Mouse (Mus musculus) lung, embryonic 14.5 days (tissue): ENCODE measurements around the gene Hoxd13. TPM values are rescaled to one million over a fixed set of nuclear protein-coding genes. Genes with fewer than 3 reads are reported as not detected.

Experiments
- ATAC-seq: fragments of 200-750 bp; cut with Nextera tagmentation; 2 replicates; pipeline ENCODE4 v1.8.0; 2017; ENCODE audit warnings: mild to moderate bottlenecking, moderate TSS enrichment, moderate library complexity; ENCODE audit not compliant: insufficient read depth
- DNase-seq: peaks from one replicate; pipeline ENCODE4 v3.0.0-alpha.2; 2015
- H3K27ac ChIP-seq: fragments of 300-500 bp; sonication (generic); 2 replicates; pipeline ENCODE4 v1.5.1; 2014; ENCODE audit warnings: low read depth, mild to moderate bottlenecking, moderate library complexity
- H3K27me3 ChIP-seq: fragments of 300-500 bp; sonication (generic); 2 replicates; pipeline ENCODE4 v1.6.1; 2014; ENCODE audit warnings: low read length, control low read depth; ENCODE audit not compliant: insufficient read depth
- H3K36me3 ChIP-seq: fragments of 300-500 bp; sonication (generic); 2 replicates; pipeline ENCODE4 v1.6.1; 2014; ENCODE audit warnings: control low read depth; ENCODE audit not compliant: insufficient read depth
- H3K4me1 ChIP-seq: fragments of 300-500 bp; sonication (generic); 2 replicates; pipeline ENCODE4 v1.6.1; 2014; ENCODE audit warnings: antibody characterized with exemption, control low read depth; ENCODE audit not compliant: insufficient read depth
- H3K4me2 ChIP-seq: fragments of 300-500 bp; sonication (generic); 2 replicates; pipeline ENCODE4 v1.6.1; 2014; ENCODE audit warnings: mild to moderate bottlenecking
- H3K4me3 ChIP-seq: fragments of 300-500 bp; sonication (generic); 2 replicates; pipeline ENCODE4 v1.5.1; 2014; ENCODE audit warnings: low read depth, low read length
- H3K9ac ChIP-seq: fragments of 300-500 bp; sonication (generic); 2 replicates; pipeline ENCODE4 v1.6.1; 2014
- H3K9me3 ChIP-seq: fragments of 300-500 bp; sonication (generic); 2 replicates; pipeline ENCODE4 v1.6.1; 2016; ENCODE audit warnings: low read depth, low read length, control low read depth
- CTCF ChIP-seq: IDR thresholded peaks from 2 replicates; pipeline ENCODE4 v1.5.1; 2016; ENCODE audit warnings: antibody characterized with exemption, low read depth
- WGBS: fragments of 180-500 bp; shearing (Covaris S2); extraction: QIAGEN DNeasy Blood & Tissue Kit; methylation state at CpG from one replicate; pipeline ENCODE4 v1.1.7; 2014; 5-methylcytosine and 5-hydroxymethylcytosine counted together
- polyA plus RNA-seq: library from polyadenylated mRNA; unstranded; fragments of >200 nt; fragmentation: Nextera tagmentation; extraction: Ambion mirVana; gene quantifications from 2 replicates; pipeline ENCODE4 v1.2.1, GENCODE M21; 2014

Gene Hoxd13
- polyA plus RNA-seq, 1 experiment from 2014 or later, result not detected

- 49% methylated on average over 2 of the region's 2 CpGs for WGBS
- Histone ChIP-seq H3K4me3 (no peak overlapping the region), H3K36me3 (no peaks in the 10 kb centered on the region), H3K27ac (no peak overlapping the region), H3K4me1 (no peaks in the 10 kb centered on the region), H3K4me2 (no peak overlapping the region), H3K27me3 (peaks cover 92% of the 10 kb centered on the region), H3K9me3 (no peaks in the 10 kb centered on the region), H3K9ac (no peak overlapping the region)
- DNase-seq (no peak), ATAC-seq (no peak)
- TF ChIP-seq CTCF, result no peak
These were observed 15.1 kb upstream of the Hoxd13 start for GRCm38 (mm10) chr2:74652996-74653340.

GRCm38 (mm10) chr2:74653781-74654535 lies 14.2 kb upstream of the Hoxd13 start:
- no peaks in the 10 kb centered on the region for H3K36me3 ChIP-seq
- no peaks in the 10 kb centered on the region for H3K4me1 ChIP-seq
- peaks cover 92% of the 10 kb centered on the region for H3K27me3 ChIP-seq
- H3K27ac ChIP-seq, result no peak overlapping the region
- no peaks in the 10 kb centered on the region for H3K9me3 ChIP-seq
- H3K4me2 ChIP-seq, result no peak overlapping the region
- 19% methylated on average over 17 of the region's 17 CpGs for WGBS
- no peak overlapping the region for H3K9ac ChIP-seq
- ATAC-seq, result no peak
- H3K4me3 ChIP-seq, result no peak overlapping the region
- DNase-seq, result no peak
- no peak for TF ChIP-seq CTCF

- H3K9ac ChIP-seq, result no peak overlapping the region
- peak overlapping the region; percentile 37 for H3K4me3 ChIP-seq
- H3K4me1 ChIP-seq, result no peaks in the 10 kb centered on the region
- no peak for DNase-seq
- WGBS, result 6% methylated on average over 20 of the region's 20 CpGs
- no peaks in the 10 kb centered on the region for H3K36me3 ChIP-seq
- peaks cover 92% of the 10 kb centered on the region for H3K27me3 ChIP-seq
- no peaks in the 10 kb centered on the region for H3K9me3 ChIP-seq
- no peak for TF ChIP-seq CTCF
- no peak overlapping the region for H3K4me2 ChIP-seq
- ATAC-seq, result no peak
- no peak overlapping the region for H3K27ac ChIP-seq
These were observed 13.2 kb upstream of the Hoxd13 start for GRCm38 (mm10) chr2:74654743-74655419.

- Histone ChIP-seq H3K9me3 (no peaks in the 10 kb centered on the region), H3K27me3 (peaks cover 91% of the 10 kb centered on the region), H3K4me2 (peak overlapping the region; percentile 61), H3K9ac (0 out of 2 replicates have a peak overlapping the region, but pooled peaks have one; percentile 26), H3K4me3 (peak overlapping the region; percentile 37), H3K27ac (no peak overlapping the region), H3K36me3 (no peaks in the 10 kb centered on the region), H3K4me1 (no peaks in the 10 kb centered on the region)
- no peak; the same call in 1 of the 2 replicates for ATAC-seq
- no peak for DNase-seq
- TF ChIP-seq CTCF, result no peak
- WGBS, result under 1% methylated on average over 47 of the region's 47 CpGs
These were observed 12.7 kb upstream of the Hoxd13 start for GRCm38 (mm10) chr2:74655420-74655781.

- Histone ChIP-seq H3K4me2 (peak overlapping the region; percentile 61), H3K27me3 (peaks cover 91% of the 10 kb centered on the region), H3K9ac (0 out of 2 replicates have a peak overlapping the region, but pooled peaks have one; percentile 26), H3K9me3 (no peaks in the 10 kb centered on the region), H3K27ac (no peak overlapping the region), H3K4me3 (peak overlapping the region; percentile 37), H3K36me3 (no peaks in the 10 kb centered on the region), H3K4me1 (no peaks in the 10 kb centered on the region)
- no peak for DNase-seq
- no peak for TF ChIP-seq CTCF
- ATAC-seq, result peak; percentile 23; the same call in 1 of the 2 replicates
- under 1% methylated on average over 55 of the region's 69 CpGs for WGBS
These were observed 12.1 kb upstream of the Hoxd13 start for GRCm38 (mm10) chr2:74655821-74656631.

GRCm38 (mm10) chr2:74656632-74657021 lies 11.5 kb upstream of the Hoxd13 start:
- Histone ChIP-seq H3K9ac (no peak overlapping the region), H3K27me3 (peaks cover 91% of the 10 kb centered on the region), H3K27ac (no peak overlapping the region), H3K4me1 (no peaks in the 10 kb centered on the region), H3K4me2 (no peak overlapping the region), H3K9me3 (no peaks in the 10 kb centered on the region), H3K4me3 (no peak overlapping the region), H3K36me3 (no peaks in the 10 kb centered on the region)
- ATAC-seq, result no peak
- DNase-seq, result no peak
- WGBS, result 5% methylated on average over 4 of the region's 4 CpGs
- no peak for TF ChIP-seq CTCF
